Mouse (Mus musculus) c-Kit-positive CD71-positive TER-119-positive erythroid progenitor cells, embryonic 14.5 days (primary cell): ENCODE measurements around the gene Dapk2.

Experiments
- DNase-seq: peaks from one replicate; pipeline ENCODE4 v3.0.0-alpha.2; 2013; ENCODE audit warnings: low spot score

Gene Dapk2

GRCm38 (mm10) chr9:66311458-66311857 is 153.4 kb downstream of the Dapk2 start:
- DNase-seq: no peak

GRCm38 (mm10) chr9:66316603-66317002 is 158.6 kb downstream of the Dapk2 start:
- no peak for DNase-seq
